Mouse (Mus musculus) gastrocnemius, postnatal 25 days (tissue): ENCODE data around the gene Pus7l. TPM values are rescaled to one million over a fixed set of nuclear protein-coding genes. Genes with fewer than 3 reads are reported as not detected.
"Not testable (repeated sequence)": the region's sequence is repeated elsewhere in the genome, so short reads cannot be mapped to it uniquely, and the experiment has no call there.

Experiments
- DNase-seq: peaks from one replicate; pipeline ENCODE4 v3.0.0; 2022
- total RNA-seq, 2 experiments: library from RNA; stranded (reverse); gene quantifications; 1 replicate in 1 of 2; 2 replicates in 1 of 2; pipeline ENCODE4 v1.2.3; 2021

The Pus7l gene
- total RNA-seq, 2 experiments from 2014 or later = 1.1 to 1.5 TPM

DNA sequence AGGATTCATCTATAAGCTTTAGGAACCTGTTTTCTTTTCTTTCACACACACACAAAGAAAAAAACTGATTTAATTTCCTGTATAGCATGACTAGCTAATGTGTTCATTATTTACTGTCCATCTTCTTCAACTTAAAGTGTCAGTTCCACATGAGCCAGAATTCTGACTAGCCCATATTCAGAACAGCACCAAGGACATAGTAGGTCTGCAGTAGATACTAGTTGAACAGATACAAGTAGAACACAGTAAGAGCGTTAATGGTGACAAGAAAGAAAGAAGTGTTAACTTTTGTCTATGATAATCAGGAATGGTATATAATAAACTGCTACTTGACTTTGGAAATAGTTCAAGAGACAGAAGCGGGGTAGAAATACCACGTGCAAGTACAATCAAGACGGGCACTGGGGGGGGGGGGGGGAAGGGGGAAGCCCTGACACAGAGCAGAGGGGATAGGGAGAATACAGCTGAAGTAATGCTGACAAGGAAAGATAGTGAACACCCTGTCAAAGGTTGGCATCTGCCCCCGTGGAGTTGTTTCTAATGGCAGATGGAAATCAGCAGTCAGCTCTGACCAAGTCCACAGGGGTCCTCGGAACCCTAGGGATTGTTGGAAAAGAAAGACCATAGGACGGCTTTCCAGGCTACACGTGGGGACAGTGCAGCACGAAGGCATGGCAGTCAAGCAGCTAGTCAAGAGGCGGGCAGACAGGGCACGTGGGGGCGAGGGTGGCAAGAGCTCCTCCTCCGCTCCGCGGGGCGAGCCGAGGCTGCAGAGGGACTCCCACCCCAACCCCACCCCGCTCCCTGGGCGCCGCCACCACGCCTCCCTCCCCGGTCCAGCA, 559 bp downstream of the Pus7l start:
- no peak for DNase-seq

DNA sequence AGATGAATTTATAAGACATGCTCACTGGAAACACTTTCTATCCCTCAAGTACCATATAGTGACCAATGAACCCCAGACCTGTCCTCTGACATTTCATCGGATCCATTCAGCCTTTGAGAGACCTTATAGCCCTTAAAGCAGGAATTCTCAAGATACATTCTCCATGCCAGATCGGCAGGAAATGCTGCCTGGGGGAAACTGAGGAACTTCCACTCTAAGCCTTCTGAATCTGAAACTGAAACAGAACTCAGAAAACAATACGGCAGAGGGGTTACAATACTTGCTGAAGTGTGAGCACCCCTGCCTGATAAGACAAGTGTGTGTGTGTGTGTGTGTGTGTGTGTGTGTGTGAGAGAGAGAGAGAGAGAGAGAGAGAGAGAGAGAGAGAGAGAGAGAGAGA, 4.1 kb downstream of the Pus7l start:
- DNase-seq = no peak

- no peak for DNase-seq
Observed at GRCm38 (mm10) chr15:94535521-94535920, 7.8 kb downstream of the Pus7l start.

GRCm38 (mm10) chr15:94532956-94533355, 10.4 kb downstream of the Pus7l start:
- no peak for DNase-seq

DNA sequence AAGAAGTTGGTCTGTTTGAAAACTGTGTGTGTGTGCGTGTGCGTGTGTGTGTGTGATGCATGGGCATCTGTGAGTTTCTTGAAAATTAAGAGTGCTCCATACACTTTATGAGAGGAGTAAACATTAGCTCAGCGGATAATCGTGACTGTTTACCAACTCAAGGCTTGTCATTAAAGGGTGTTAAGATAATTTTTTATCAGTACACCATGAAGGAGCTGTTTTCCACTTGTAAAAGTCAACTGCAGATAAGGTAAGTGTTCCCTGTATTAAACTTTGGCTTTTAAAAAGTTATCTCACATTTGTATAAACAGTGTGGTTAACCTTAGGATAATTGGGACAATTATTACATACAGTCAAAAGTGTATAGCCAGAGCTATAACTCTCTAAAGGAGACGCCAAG, 11.0 kb downstream of the Pus7l start:
- no peak for DNase-seq

DNA sequence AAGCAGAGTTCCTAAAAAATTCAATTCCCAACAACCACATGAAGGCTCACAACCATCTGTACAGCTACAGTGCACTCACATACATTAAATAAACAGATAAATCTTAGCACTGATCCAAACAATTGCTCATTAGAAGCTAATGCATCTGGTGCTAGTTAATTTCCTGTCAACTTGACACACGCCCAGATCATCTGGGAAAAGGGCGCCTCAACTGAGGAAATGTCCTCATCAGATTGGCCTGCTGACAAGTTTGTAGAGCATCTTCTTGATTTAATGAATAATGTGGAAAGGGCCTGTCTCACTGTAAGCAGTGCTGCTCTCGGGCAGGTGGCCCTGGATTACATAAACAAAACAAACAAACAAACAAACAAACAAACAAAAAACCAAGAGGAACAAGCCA, 12.8 kb downstream of the Pus7l start:
- DNase-seq = no peak

DNA sequence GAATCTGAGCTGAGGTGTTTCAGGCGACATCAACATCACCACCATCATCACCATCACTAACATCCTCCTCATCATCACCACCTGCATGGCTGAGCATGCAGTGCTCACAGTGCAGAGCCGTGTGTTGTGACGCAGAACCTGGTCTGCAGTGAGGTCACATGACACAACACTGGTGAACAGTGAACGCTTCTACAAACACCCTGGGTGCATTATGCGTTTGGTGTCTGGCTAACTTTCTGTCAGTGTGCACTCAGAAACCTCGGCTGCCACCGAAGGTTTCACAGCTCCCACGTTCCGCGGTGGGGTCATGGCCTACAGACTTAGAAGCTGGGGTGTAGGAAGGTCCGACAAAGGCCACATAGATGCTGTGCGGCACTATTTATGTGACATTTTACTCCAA, 18.4 kb downstream of the Pus7l start:
- no peak for DNase-seq

GRCm38 (mm10) chr15:94523251-94523650, 20.1 kb downstream of the Pus7l start:
- no peak for DNase-seq

- DNase-seq = no peak
Observed at GRCm38 (mm10) chr15:94520959-94521358, 22.4 kb downstream of the Pus7l start.

GRCm38 (mm10) chr15:94520205-94520900, 23.0 kb downstream of the Pus7l start:
- no peak for DNase-seq

DNA sequence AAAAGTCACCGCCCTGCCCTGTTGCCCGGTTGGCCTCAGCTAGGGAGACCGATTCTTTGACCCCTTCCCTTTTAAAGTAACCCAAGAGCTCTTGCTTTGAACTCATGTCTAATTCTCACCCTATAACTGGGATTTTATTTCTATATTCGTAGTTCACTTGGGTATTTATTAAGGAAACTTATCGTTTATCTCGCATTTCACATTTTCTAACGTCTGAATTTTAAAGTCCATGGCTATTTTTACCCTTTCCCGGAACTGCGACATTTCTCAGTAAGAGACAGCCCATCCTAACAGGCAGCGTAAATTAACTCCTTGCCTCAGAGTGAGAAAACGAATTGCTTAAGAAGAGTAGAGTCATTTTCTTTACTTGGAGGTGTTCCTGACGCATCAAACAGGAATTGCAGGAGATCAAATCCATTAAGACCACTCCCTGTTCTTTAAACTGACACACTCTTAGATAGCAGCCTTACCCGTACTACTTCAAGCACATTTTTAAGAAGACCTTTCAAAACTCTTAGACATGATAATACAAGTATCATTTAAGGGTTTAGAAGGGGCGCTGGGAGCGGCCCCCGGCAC, 25.3 kb downstream of the Pus7l start:
- DNase-seq = no peak

DNA sequence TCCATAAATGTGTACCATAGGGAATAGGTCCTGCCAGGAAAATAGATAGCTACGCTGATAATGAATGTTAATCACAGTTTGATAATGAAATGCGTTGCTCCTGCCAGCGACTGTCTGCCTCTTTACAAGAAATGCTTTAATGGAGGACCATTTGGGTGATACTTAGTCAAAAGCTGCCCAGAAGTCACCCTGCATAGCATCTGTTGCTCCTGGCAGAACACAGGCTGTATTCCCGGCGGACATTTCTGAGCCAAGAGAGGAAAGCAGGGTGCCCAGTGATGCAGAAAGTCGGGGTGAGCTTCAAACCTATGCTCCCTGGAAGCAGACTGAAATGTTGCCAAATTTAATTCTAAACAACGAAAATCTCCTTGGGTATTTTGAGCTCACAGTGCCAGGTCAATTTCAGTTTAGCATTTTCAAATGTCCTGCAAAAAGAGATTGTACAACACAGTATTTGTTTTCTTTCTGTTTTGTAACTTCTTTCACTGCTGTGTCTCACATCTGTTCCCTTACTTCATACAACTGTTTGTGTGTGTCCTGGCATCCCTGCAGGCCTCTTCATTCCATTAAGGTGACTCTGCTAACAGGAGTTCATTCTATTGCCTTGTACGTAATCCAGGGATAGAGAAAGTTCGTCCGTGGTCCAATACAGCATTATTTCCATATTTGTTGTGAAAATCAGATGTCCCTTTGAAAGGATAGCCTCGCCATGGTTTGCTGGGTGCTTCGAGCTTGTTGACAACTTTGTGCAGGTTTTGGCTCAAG, 39.7 kb downstream of the Pus7l start:
- peak; percentile 42 for DNase-seq

DNA sequence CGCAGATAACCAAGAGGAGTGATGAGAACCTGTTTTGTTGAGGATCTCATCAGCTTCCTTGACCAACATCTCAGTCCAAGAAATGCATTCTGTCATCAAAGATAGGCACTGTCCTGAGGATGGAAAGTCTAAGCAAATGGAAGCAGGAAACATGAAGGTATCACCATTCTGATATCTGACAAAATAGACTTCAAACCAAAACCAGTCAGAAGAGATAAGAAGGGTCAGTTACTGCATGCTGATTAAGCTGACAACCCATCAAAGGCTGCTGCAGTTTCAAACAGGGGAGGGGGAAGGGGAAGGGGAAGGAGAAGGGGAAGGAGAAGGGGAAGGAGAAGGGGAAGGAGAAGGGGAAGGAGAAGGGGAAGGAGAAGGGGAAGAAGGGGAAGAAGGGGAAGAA, 44.1 kb downstream of the Pus7l start:
- DNase-seq = no peak

GRCm38 (mm10) chr15:94495936-94496335, 47.4 kb downstream of the Pus7l start:
- DNase-seq = no peak

- no peak for DNase-seq
Observed at GRCm38 (mm10) chr15:94494445-94494844, 48.9 kb downstream of the Pus7l start.

DNA sequence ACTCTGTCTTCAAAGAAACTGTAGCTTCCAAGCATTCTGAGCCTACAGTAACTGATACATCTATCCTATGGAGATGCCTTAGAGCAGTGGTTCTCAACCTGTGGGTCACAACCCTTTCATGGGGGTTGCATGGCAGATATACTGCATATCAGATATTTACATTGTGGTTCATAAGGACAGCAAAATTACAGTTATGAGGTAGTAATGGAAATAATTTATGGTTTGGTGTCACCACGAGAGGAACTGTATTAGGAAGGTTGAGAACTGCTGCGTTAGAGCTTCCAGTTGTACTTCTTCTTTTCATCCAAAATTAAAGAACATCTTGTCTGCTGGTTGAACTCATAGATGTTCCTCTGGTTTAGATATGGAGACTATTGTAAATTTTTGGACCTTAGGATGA, 53.9 kb downstream of the Pus7l start:
- no peak for DNase-seq

GRCm38 (mm10) chr15:94488028-94488427, 55.3 kb downstream of the Pus7l start:
- not testable (repeated sequence) for DNase-seq

- no peak for DNase-seq
Observed at GRCm38 (mm10) chr15:94482555-94482954, 60.8 kb downstream of the Pus7l start.

DNA sequence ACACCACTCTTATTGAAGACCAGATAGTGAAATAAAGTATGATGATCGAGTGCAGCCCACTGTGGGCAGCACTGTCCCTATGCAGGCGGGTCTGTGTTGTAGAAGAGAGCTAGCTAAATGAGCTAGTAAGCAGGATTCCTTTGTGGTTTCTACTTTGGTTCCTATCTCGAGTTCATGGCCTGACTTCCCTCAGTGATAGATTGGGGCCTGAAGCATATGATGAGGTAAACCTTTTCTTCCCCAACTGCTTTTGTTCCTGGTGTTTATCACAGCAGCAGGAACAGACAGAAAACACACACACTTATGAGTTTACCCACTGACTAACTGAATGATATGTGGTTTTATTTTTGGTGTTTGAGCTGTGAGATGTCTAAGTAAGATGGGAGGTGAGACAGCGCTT, 62.6 kb downstream of the Pus7l start:
- no peak for DNase-seq

- DNase-seq = no peak
Observed at GRCm38 (mm10) chr15:94480248-94480647, 63.1 kb downstream of the Pus7l start.

DNA sequence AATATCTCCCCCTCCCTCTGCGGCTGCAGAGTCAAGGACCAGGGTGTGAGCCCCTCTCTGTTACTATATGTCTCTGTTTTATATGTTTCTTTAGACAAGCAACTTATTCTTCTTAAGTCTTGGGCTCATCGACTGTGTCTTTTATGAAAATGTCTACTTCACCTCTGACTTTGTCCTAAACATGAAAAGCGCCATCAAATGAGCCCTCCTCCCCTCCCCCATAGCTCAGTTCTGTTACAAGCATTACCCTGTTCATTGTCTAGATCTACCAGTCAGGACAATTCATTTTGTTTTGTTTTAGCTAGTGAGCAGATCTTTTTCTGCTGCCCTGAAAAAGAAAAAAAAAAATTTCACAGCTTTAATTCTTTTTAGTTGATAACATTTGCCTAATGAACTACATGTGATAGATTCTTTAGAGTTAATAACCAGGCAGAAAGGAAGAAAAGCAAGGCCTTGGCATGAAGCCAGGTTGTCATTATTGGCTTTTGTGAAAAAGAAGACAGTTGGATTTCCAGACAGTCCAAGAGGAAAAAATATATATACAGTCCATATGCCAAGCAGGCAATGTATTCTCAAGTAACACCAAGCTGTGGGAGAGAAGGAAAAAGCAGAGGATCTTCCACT, 63.7 kb downstream of the Pus7l start:
- DNase-seq = no peak

GRCm38 (mm10) chr15:94478706-94479105, 64.6 kb downstream of the Pus7l start:
- no peak for DNase-seq
